Mouse (Mus musculus): ENCODE measurements around the gene Serpinb12.
"Not testable (repeated sequence)": the region's sequence is repeated elsewhere in the genome, so short reads cannot be mapped to it uniquely, and the experiment has no call there.

Serpinb12 gene

DNA sequence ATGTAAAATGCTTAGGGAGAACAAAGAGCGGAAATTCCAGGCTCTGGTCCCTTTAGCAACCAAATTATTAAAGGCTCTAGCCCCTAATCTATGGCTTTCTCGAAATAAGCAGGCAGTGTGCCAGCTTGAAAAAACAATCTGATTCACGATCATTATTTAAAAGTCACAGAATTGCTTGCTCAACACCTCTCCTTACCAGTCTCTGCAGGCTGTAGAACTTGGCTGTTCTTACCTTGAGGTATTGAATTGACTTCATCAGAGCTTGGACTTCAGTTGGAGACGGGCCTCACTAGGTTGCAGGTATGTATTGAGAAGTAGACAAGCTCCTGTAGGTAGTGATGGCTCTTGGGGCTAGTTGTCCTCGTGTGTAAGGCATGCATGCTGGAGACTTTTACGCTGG, at the start of gene Serpinb12:
Gene Serpinb12 (plus strand): TSS at position 185 of the 400 bp plus-strand sequence.
- no peak for DNase-seq (ENCODE audit: low read depth, low spot score)

DNA sequence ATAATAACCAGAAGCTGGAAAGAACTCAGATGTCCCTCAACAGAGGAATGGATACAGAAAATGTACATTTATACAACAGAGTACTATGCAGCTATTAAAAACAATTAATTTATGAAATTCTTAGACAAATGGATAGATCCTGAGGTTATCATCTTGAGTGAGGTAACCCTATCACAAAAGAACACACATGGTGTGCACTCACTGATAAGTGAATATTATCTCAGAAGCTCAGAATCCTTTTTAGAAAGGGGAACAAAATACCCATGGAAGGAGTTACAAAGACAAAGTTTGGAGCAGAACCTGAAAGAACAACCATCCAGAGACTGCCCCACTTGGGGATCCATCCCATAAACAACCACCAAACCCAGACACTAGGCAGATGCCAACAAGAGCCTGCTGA, 39.1 kb upstream of the Serpinb12 start:
- not testable (repeated sequence) for DNase-seq (ENCODE audit: low read depth, low spot score)

DNA sequence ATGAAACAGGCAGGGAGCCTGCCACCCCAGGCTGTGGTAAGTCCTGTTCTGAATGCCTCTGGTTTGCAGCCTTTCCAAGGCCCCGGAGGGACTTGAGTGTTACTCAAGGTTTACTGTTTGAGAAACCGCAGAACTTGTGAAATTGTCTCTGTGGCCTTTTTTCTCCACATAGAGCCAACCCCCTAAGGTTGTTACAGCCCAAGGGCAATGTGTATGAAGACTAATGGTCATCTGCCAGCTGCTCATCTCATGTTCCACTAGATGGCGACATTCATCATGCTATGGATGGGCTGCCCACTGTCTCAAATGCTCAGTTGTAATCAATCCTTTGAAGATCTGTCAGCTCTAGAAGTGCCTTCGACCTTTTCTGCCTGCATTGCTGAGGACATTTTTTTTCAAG, 32.8 kb upstream of the Serpinb12 start:
- DNase-seq (ENCODE audit: low read depth, low spot score), result peak; percentile 10

GRCm38 (mm10) chr1:106931954-106932353, 2.3 kb upstream of the Serpinb12 start:
- no peak for DNase-seq (ENCODE audit: low read depth, low spot score)

DNA sequence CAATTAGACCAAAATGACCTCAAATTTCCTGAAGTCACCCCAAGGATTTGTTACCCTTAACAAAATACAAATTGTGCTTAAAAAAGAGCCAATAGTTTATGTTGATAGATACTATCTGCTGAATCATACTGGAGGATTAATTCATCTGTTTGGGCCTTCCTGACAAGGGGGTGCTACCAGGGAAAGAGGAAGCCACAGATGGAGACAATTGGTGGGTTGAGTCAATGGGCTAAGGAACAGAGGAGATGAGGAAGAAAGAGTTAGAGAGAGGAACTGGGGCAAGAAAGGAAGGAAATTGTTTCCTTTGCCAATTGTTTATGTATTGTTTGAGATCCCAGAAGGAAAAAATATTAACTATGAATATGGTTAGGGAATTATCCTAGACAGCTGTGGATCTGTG, 591 bp upstream of the Serpinb12 start:
- DNase-seq (ENCODE audit: low read depth, low spot score), result no peak

- DNase-seq (ENCODE audit: low read depth, low spot score), result no peak
These were observed 13.0 kb downstream of the Serpinb12 start for GRCm38 (mm10) chr1:106947217-106947616.

DNA sequence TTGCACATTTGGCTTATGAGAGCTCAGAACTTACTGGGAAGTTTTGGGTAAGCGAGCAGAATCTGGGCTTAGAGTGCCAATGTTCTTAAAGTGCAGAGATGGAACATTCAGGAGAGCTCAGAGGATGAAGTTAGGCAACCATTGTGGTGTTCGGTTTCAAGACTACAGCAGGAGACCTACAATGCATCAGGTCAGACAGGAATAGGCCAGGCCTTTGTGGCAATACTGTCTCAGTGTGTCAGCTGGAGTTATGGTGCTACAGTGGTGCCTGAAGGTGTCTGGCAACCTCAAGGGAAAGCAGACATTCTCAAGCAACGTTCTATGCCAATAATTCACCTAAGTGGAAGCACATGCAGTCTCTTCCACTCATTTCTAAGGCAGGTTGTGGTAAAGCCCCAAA, 25.7 kb downstream of the Serpinb12 start:
- DNase-seq (ENCODE audit: low read depth, low spot score), result no peak

GRCm38 (mm10) chr1:106961023-106961422, 26.8 kb downstream of the Serpinb12 start:
- DNase-seq (ENCODE audit: low read depth, low spot score), result peak; percentile 9

DNA sequence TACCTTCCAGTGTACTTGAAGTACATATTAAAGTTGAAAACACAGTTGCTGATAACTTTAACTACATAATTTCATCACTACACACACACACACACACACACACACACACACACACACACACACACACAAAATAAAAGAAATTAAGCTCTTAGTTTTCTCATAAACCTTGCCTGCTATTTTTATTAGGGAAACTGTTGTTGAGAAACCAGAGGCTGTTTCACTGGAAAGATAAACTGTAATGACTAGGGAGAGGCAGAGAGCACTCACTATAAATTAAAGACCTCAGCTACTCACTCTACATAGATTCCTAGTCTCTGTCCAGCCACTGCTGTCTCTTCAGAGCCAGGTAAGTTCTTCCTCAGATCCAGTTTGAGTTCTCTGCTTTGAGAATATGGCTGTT, 46.4 kb downstream of the Serpinb12 start, which contains the start of gene Serpinb13:
Gene Serpinb13 (plus strand): TSS at position 301 of the 400 bp plus-strand sequence.
- no peak for DNase-seq (ENCODE audit: low read depth, low spot score)

DNA sequence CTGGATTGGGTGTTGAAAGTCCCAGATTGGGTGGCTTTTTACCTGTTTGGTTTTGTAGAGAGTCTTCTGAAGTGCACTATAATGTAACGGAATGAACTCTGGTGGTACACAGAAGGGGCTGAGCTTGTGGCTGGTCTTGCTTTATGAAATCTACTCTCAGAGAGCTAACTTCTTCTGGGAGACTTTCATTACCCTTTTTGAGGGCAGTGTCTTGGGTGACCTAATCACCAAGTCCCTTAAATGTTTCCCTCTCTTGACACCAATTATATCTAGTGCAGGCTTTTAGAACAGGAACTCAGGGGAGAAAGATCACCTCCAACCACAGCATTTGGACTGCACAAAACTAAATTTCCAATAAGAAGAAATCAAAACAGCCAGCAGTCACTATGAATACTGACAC, 48.8 kb downstream of the Serpinb12 start:
- DNase-seq (ENCODE audit: low read depth, low spot score), result no peak

- DNase-seq (ENCODE audit: low read depth, low spot score), result no peak
These were observed 49.6 kb downstream of the Serpinb12 start for GRCm38 (mm10) chr1:106983865-106984264.

DNA sequence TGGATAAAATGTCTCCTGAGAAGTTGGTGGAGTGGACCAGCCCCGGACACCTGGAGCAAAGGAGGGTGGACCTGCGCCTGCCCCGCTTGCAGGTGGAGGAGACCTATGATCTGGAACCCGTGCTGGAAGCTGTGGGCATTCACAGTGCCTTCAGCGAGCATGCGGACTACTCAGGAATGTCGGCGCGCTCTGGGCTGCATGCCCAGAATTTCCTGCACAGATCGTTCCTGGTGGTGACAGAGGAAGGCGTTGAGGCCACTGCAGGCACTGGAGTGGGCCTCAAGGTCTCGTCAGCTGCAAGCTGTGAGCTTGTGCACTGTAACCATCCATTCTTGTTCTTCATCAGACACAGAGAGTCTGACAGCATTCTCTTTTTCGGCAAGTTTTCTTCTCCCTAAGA, 66.2 kb downstream of the Serpinb12 start:
- no peak for DNase-seq (ENCODE audit: low read depth, low spot score)

DNA sequence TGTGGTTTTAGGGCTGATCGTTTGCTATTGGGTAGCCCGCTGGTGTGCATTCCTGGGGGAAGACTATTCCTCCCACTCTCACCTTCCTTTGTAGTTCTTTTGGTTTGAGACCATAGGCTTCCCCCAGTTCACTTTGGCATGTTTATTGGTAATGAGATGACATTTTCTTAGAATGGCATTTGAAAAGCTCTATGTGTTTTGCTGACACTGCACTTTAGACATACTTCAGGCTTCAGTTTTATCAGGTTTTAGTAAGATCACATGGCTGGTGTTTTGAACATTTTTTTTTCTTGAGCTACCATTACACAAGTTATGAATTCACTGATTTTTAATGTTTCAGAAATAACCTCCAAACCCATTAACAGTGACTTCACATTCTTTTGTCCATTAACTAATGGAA, 67.5 kb downstream of the Serpinb12 start:
- DNase-seq (ENCODE audit: low read depth, low spot score), result no peak

GRCm38 (mm10) chr1:107006316-107006715, 72.1 kb downstream of the Serpinb12 start:
- DNase-seq (ENCODE audit: low read depth, low spot score), result no peak

Data from CD4-positive, CD25-positive, alpha-beta regulatory T cell, adult 2 months (primary cell).